Mouse (Mus musculus) liver, adult 2 months (tissue): Measurements from ENCODE around the gene Grsf1.

Source experiments
- CTCF ChIP-seq: fragments of 200-500 bp; IDR thresholded peaks from 2 replicates; pipeline ENCODE4 v1.5.1; 2011; ENCODE audit warnings: low read depth, low read length, control low read depth
- POLR2A ChIP-seq: fragments of 200-500 bp; IDR thresholded peaks from 2 replicates; pipeline ENCODE4 v1.6.1; 2011; ENCODE audit warnings: low read length, control low read depth; ENCODE audit not compliant: insufficient read depth; ENCODE audit errors: extremely low read depth

GRCm38 (mm10) chr5:88643491-88643890 lies 32.5 kb downstream of the Grsf1 start:
- TF ChIP-seq CTCF (no peak), POLR2A (no peak)
